Mouse (Mus musculus) adrenal gland, postnatal 25 days (tissue): Measurements from ENCODE around the gene Zfp74. TPM values are rescaled to one million over a fixed set of nuclear protein-coding genes. Genes with fewer than 3 reads are reported as not detected.

Experiments
- microRNA-seq, 2 experiments: library from miRNA; unstranded; fragments of <30 nt; microRNA quantifications; one replicate each; pipeline ENCODE4 v1.2.0; 2021
- total RNA-seq: library from RNA; stranded (reverse); gene quantifications from 2 replicates; pipeline ENCODE4 v1.2.3, GENCODE M21; 2021

The Zfp74 gene
- total RNA-seq, 1 experiment from 2014 or later, result 13.5 TPM

Small RNA genes within 50 kb of the gene (microRNA-seq; reads per million reads assigned to microRNA genes)
- 0 to 0.34 reads per million in 2 experiments for gene Mir7668

Other genes with a start within 250 kb of the Zfp74 start
- gene Catsperg2, start 227.1 kb downstream of the Zfp74 start, total RNA-seq, result not detected in 2 replicates
- 16.2 and 18.5 TPM in 2 replicates for gene Zfp84, start 185.5 kb downstream of the Zfp74 start, total RNA-seq
- gene Zfp30, start 170.1 kb downstream of the Zfp74 start, total RNA-seq, result 3.4 and 4.4 TPM in 2 replicates
- 13.7 and 18.7 TPM in 2 replicates for gene Zfp790, start 138.0 kb downstream of the Zfp74 start, total RNA-seq
- 0.90 and 1.1 TPM in 2 replicates for gene Zfp940, start 100.4 kb downstream of the Zfp74 start, total RNA-seq
- 5.8 and 6.5 TPM in 2 replicates for gene Zfp420, start 94.1 kb downstream of the Zfp74 start, total RNA-seq
- gene Zfp27, start 47.5 kb downstream of the Zfp74 start, total RNA-seq, result 12.6 and 15.2 TPM in 2 replicates
- gene Zfp383, start 45.9 kb downstream of the Zfp74 start, total RNA-seq, result 6.8 and 7.7 TPM in 2 replicates
- 10.1 and 10.4 TPM in 2 replicates for gene Zfp568, start 29.9 kb upstream of the Zfp74 start, total RNA-seq
- 3.8 and 4.0 TPM in 2 replicates for gene Zfp14, start 97.3 kb upstream of the Zfp74 start, total RNA-seq
- 3.2 and 3.7 TPM in 2 replicates for gene Zfp82, start 118.8 kb upstream of the Zfp74 start, total RNA-seq
- not detected in 2 replicates for gene Gm26920, start 136.3 kb upstream of the Zfp74 start, total RNA-seq
- 3.1 and 4.2 TPM in 2 replicates for gene Zfp566, start 136.4 kb upstream of the Zfp74 start, total RNA-seq
- gene Zfp260, start 140.7 kb upstream of the Zfp74 start, total RNA-seq, result 48.8 TPM in 2 replicates
- gene Zfp382, start 167.9 kb upstream of the Zfp74 start, total RNA-seq, result 3.6 and 4.9 TPM in 2 replicates
- gene Zfp146, start 215.7 kb upstream of the Zfp74 start, total RNA-seq, result 45.3 and 50.2 TPM in 2 replicates
- 288 and 306 TPM in 2 replicates for gene Cox7a1, start 230.1 kb upstream of the Zfp74 start, total RNA-seq
- gene Capns1, start 244.7 kb upstream of the Zfp74 start, total RNA-seq, result 624 and 670 TPM in 2 replicates